Mouse (Mus musculus) midbrain, embryonic 14.5 days (tissue): ENCODE results near the gene Slfn3. TPM values are rescaled to one million over a fixed set of nuclear protein-coding genes. Genes with fewer than 3 reads are reported as not detected.
"Not testable (repeated sequence)": the region's sequence is repeated elsewhere in the genome, so short reads cannot be mapped to it uniquely, and the experiment has no call there.

Experiments used
- ATAC-seq: fragments of 200-750 bp; cut with Nextera tagmentation; 2 replicates; pipeline ENCODE4 v1.8.0; 2017; ENCODE audit warnings: moderate number of reproducible peaks, moderate library complexity; ENCODE audit not compliant: low FRiP score, low TSS enrichment
- DNase-seq: peaks from one replicate; pipeline ENCODE4 v3.0.0-alpha.2; 2015
- H3K27ac ChIP-seq: fragments of 300-500 bp; sonication (generic); replicated peaks from 2 replicates; pipeline ENCODE4 v1.5.1; 2014; ENCODE audit warnings: mild to moderate bottlenecking, low read depth, low read length, moderate library complexity
- H3K27me3 ChIP-seq: fragments of 300-500 bp; sonication (generic); 2 replicates; pipeline ENCODE4 v1.6.1; 2014; ENCODE audit warnings: low read length, control low read depth, mixed read lengths; ENCODE audit not compliant: control insufficient read depth, insufficient read depth
- H3K36me3 ChIP-seq: fragments of 300-500 bp; sonication (generic); 2 replicates; pipeline ENCODE4 v1.6.1; 2014; ENCODE audit warnings: low read length, control low read depth; ENCODE audit not compliant: control insufficient read depth, insufficient read depth
- H3K4me1 ChIP-seq: fragments of 300-500 bp; sonication (generic); 2 replicates; pipeline ENCODE4 v1.6.1; 2014; ENCODE audit warnings: mild to moderate bottlenecking, antibody characterized with exemption, low read length, control low read depth; ENCODE audit not compliant: control insufficient read depth, insufficient read depth
- H3K4me2 ChIP-seq: fragments of 300-500 bp; sonication (generic); 2 replicates; pipeline ENCODE4 v1.6.1; 2014; ENCODE audit warnings: mild to moderate bottlenecking, low read length, moderate library complexity
- H3K4me3 ChIP-seq: fragments of 300-500 bp; sonication (generic); replicated peaks from 2 replicates; pipeline ENCODE4 v1.5.1; 2014; ENCODE audit warnings: low read depth, low read length
- H3K9ac ChIP-seq: fragments of 300-500 bp; sonication (generic); replicated peaks from 2 replicates; pipeline ENCODE4 v1.6.1; 2014; ENCODE audit warnings: mild to moderate bottlenecking, low read length, moderate library complexity
- H3K9me3 ChIP-seq: fragments of 300-500 bp; sonication (generic); 2 replicates; pipeline ENCODE4 v1.6.1; 2016; ENCODE audit warnings: low read length, control low read depth, mixed read lengths; ENCODE audit not compliant: control insufficient read depth
- WGBS: fragments of 180-500 bp; shearing (Covaris S2); extraction: QIAGEN DNeasy Blood & Tissue Kit; methylation state at CpG from one replicate; pipeline ENCODE4 v1.1.7; 2014; 5-methylcytosine and 5-hydroxymethylcytosine counted together
- polyA plus RNA-seq: library from polyadenylated mRNA; unstranded; fragments of >200 nt; fragmentation: Nextera tagmentation; extraction: Ambion mirVana; gene quantifications from 2 replicates; pipeline ENCODE4 v1.2.1, GENCODE M21; 2014

Slfn3 gene
- polyA plus RNA-seq, 1 experiment from 2014 or later = 0.38 TPM

GRCm38 (mm10) chr11:83257211-83257610 lies 66.1 kb downstream of the Slfn3 start:
- H3K9ac ChIP-seq, H3K36me3 ChIP-seq, ATAC-seq, H3K27ac ChIP-seq, H3K4me2 ChIP-seq, H3K4me1 ChIP-seq, DNase-seq, H3K9me3 ChIP-seq, H3K27me3 ChIP-seq, H3K4me3 ChIP-seq: not testable (repeated sequence)
- 69% methylated on average over 5 of the region's 5 CpGs for WGBS

- H3K27ac ChIP-seq = no peak overlapping the region
- no peaks in the 10 kb centered on the region for H3K36me3 ChIP-seq
- DNase-seq (no peak), ATAC-seq (no peak)
- H3K9ac ChIP-seq = no peak overlapping the region
- H3K4me3 ChIP-seq = no peak overlapping the region
- 98% methylated on average over 1 of the region's 1 CpGs for WGBS
- no peaks in the 10 kb centered on the region for H3K4me1 ChIP-seq
- no peaks in the 10 kb centered on the region for H3K9me3 ChIP-seq
- H3K4me2 ChIP-seq = no peak overlapping the region
- H3K27me3 ChIP-seq = no peaks in the 10 kb centered on the region
Observed at GRCm38 (mm10) chr11:83262673-83263072, 71.5 kb downstream of the Slfn3 start.

GRCm38 (mm10) chr11:83263146-83263545 lies 72.0 kb downstream of the Slfn3 start:
- no peak overlapping the region for H3K4me2 ChIP-seq
- 58% methylated on average over 3 of the region's 3 CpGs for WGBS
- DNase-seq = peak; percentile 47
- no peak overlapping the region for H3K4me3 ChIP-seq
- H3K4me1 ChIP-seq = no peaks in the 10 kb centered on the region
- H3K36me3 ChIP-seq = no peaks in the 10 kb centered on the region
- no peak for ATAC-seq
- no peaks in the 10 kb centered on the region for H3K27me3 ChIP-seq
- H3K9me3 ChIP-seq = no peaks in the 10 kb centered on the region
- H3K9ac ChIP-seq = no peak overlapping the region
- no peak overlapping the region for H3K27ac ChIP-seq

Other genes starting within 250 kb of the Slfn3 start
- 0.98 and 2.6 TPM in 2 replicates for gene Slfn5, start 240.0 kb upstream of the Slfn3 start, polyA plus RNA-seq
- 1.2 and 3.1 TPM in 2 replicates for gene Slfn9, start 199.5 kb upstream of the Slfn3 start, polyA plus RNA-seq
- 0.07 and 0.54 TPM in 2 replicates for gene Slfn8, start 170.5 kb upstream of the Slfn3 start, polyA plus RNA-seq
- 0.22 and 3.1 TPM in 2 replicates for gene Slfn2, start 126.2 kb upstream of the Slfn3 start, polyA plus RNA-seq
- 0.51 TPM in 1 of 2 replicates, not detected in the other for gene Slfn1, start 74.5 kb upstream of the Slfn3 start, polyA plus RNA-seq
- gene Slfn4, start 16.1 kb upstream of the Slfn3 start, polyA plus RNA-seq = 0.05 and 0.20 TPM in 2 replicates
- 0.05 TPM in 1 of 2 replicates, not detected in the other for gene Slfn14, start 95.4 kb downstream of the Slfn3 start, polyA plus RNA-seq
- 103 and 173 TPM in 2 replicates for gene Ap2b1, start 107.7 kb downstream of the Slfn3 start, polyA plus RNA-seq
- 16.2 and 20.6 TPM in 2 replicates for gene Pex12, start 111.3 kb downstream of the Slfn3 start, polyA plus RNA-seq
- gene Rasl10b, start 217.8 kb downstream of the Slfn3 start, polyA plus RNA-seq = 18.3 and 37.9 TPM in 2 replicates
- gene Gas2l2, start 238.1 kb downstream of the Slfn3 start, polyA plus RNA-seq = 0.11 and 0.18 TPM in 2 replicates
- gene 1700020L24Rik, start 246.3 kb downstream of the Slfn3 start, polyA plus RNA-seq = 0.69 and 1.2 TPM in 2 replicates